Mouse (Mus musculus) layer of hippocampus, adult 9-10 months (tissue): ENCODE measurements around the gene Crtc1.

Source experiments
- DNase-seq: peaks from one replicate; pipeline ENCODE4 v3.0.0; 2022; ENCODE audit warnings: low spot score

The Crtc1 gene

GRCm38 (mm10) chr8:70383287-70383686 lies 56.1 kb downstream of the Crtc1 start:
- peak; percentile 75 for DNase-seq

- no peak for DNase-seq
Measured at GRCm38 (mm10) chr8:70380069-70380468, 59.3 kb downstream of the Crtc1 start.

- no peak for DNase-seq
Measured at GRCm38 (mm10) chr8:70377049-70377448, 62.3 kb downstream of the Crtc1 start.

DNA sequence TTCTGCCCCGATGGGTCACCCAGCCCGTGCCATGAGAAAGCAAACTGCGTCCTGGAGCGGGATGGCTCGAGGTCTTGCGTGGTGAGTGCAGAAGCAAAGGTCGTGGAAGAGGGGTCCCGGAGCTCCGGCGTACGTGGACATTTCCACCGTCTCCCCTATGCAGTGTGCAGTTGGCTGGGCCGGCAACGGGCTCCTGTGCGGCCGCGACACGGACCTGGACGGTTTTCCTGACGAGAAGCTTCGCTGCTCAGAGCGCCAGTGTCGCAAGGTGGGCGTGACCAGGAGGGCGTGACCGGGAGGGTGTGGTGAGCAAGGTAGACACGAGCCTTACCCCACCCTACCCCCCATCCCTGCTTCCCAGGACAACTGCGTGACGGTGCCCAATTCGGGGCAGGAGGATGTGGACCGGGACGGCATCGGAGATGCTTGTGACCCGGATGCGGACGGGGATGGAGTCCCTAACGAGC lies 63.1 kb downstream of the Crtc1 start:
- no peak for DNase-seq

DNA sequence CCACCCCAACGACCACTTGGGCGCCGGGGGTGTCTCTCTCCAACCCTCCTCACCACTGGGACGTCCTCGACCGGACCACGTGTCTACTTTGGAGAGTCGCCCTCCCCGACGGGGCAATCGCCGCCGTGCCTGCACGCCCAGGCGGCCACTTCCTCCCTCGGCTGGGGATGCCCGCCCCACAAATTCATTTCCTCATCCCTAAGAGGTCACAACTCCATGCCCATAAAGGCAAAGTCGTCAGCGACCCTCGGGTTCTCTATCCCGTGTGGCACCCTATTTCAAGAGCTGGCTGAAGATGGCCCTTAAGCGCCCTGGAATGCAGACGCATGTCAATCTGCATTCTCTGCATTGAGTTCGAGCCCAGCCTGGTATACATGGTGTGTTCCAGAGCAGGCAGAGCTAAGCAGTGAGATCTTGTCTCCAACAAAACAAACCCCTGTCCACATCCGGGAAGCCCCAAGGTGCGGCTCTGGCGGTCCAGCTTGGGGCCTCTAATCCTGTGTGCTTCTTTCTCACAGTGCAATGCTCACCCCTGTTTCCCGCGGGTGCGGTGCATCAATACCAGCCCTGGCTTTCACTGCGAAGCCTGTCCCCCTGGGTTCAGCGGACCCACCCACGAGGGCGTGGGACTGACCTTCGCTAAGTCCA lies 64.0 kb downstream of the Crtc1 start:
- no peak for DNase-seq

GRCm38 (mm10) chr8:70374318-70374927 lies 65.0 kb downstream of the Crtc1 start:
- no peak for DNase-seq

GRCm38 (mm10) chr8:70373397-70374317 lies 65.7 kb downstream of the Crtc1 start, which contains the start of gene Comp:
Gene Comp, plus strand, starts transcription at chr8:70373558.
- DNase-seq = no peak

DNA sequence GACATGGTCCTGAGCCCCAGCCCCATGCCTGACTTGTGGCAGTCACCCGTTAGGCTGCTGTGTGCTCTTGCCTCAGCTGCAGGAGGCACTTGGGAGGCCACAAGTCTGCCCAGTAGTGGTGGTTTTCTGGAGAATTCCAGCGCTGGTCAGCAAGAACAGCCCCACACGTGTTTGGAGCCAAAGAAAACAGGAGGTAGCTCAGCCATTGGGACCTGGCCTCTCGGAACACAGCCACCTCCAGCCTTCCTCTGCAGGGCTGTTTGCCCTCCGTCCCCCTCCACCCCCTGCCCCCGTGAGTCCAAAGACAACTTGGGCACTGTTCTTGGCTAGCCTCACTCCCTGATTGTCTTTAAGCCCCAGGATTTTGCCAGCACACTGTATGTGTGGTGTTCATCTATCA lies 67.4 kb downstream of the Crtc1 start:
- DNase-seq = no peak

- no peak for DNase-seq
Measured at GRCm38 (mm10) chr8:70370476-70370875, 68.9 kb downstream of the Crtc1 start.

- no peak for DNase-seq
Measured at GRCm38 (mm10) chr8:70366588-70366987, 72.8 kb downstream of the Crtc1 start.

- DNase-seq = no peak
Measured at GRCm38 (mm10) chr8:70364066-70364465, 75.3 kb downstream of the Crtc1 start.

GRCm38 (mm10) chr8:70361484-70362032 lies 77.8 kb downstream of the Crtc1 start:
- DNase-seq = no peak

DNA sequence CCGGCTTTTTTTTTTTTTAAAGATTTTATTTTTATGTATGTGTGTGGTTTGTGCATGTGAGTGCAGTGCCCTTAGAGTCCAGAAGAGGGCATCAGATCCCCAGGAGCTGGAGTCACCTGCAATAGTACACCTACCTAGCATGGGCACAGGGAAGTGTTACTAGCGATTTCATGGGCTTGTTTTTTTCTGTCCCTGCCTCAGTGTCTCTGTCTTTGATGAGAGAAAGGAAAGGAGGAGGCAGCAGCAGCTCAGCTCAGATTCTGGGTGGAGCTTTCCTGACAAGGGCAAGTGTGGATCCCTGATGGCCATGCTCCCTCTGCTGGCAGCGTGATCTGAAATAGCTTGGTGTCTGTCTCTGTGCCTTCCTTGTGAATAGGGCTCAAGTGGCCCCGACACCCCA lies 78.6 kb downstream of the Crtc1 start:
- DNase-seq = no peak

DNA sequence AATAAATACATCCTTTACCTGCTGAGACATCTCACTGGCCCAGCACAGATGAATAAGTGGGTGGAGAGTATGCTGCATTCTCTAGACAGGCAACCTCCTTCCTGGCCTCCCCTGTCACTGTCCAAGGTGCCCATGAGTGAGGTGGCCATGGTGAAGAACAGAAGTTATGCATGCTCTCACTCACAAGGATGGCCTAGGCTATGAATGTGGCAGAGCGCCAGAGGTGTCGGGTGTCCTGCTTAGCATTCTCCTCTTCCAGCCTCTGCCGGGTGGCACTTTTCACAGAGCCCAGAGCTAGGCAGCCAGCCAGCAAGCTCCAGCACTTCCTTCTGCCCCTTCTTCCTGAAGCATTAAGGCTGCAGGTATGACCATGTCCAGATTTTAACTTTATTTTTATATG lies 80.0 kb downstream of the Crtc1 start:
- DNase-seq = no peak

DNA sequence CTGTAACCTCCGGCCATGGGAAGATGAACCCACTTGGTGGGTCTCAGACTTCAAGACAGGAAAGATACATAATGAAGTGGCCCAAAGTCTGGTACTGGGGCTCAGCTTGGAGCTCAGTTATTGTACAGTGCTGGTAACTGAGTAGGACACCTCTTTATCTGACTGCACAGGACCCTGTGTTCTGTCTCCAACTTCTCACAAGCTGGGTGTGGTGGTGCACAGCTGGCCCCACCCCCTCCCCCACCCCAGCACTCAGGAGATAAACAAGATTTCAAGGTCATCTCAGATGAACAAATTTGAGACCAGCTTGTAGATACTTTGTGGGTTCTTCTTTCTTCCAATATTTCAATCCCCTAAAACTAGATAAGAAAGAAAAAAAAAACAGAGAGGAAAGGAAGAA lies 83.3 kb downstream of the Crtc1 start:
- DNase-seq = no peak

DNA sequence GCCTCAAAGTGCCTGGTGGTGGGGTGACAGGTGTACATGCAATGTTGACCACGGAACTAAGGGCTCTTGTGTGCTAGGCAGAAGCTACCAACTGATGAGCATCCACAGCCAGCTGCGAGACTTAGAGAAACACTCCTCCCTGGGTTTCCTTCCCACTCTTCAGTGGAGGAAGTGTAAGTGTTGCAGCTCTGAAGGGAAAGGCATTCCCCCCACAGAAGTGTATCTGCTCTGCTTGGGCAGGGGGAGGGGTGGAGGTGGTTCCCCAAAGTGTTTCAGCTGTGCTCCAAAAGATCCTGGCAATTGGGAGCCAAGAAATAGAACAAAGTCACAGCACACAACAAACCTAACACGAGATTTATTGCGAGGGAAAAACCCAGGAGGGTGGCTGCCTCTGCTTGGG lies 85.4 kb downstream of the Crtc1 start:
- no peak for DNase-seq

GRCm38 (mm10) chr8:70353194-70353817 lies 86.1 kb downstream of the Crtc1 start, which contains the start of gene Upf1:
Gene Upf1, minus strand, starts transcription at chr8:70353278.
- DNase-seq = peak; percentile 94

- DNase-seq = no peak
Measured at GRCm38 (mm10) chr8:70352657-70353151, 86.7 kb downstream of the Crtc1 start.

DNA sequence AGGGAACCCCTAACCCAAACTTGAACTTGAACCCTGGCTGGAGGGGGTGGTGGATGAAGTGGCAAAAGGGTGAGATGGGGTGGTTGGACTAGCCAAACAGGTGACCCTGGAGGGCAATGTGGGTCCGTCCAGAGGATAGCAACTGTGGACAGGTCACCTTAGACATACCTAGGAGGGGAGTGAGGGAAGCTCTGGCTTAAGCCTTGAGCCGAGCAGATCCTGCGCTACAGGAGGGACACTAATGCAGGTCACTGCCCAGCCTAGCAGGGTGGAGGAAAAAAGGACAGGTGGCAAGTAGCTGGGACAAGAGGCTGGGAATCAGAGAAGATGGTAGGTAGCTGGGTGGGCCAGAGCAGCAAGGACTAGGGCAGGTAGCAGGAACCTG lies 87.4 kb downstream of the Crtc1 start:
- no peak for DNase-seq

DNA sequence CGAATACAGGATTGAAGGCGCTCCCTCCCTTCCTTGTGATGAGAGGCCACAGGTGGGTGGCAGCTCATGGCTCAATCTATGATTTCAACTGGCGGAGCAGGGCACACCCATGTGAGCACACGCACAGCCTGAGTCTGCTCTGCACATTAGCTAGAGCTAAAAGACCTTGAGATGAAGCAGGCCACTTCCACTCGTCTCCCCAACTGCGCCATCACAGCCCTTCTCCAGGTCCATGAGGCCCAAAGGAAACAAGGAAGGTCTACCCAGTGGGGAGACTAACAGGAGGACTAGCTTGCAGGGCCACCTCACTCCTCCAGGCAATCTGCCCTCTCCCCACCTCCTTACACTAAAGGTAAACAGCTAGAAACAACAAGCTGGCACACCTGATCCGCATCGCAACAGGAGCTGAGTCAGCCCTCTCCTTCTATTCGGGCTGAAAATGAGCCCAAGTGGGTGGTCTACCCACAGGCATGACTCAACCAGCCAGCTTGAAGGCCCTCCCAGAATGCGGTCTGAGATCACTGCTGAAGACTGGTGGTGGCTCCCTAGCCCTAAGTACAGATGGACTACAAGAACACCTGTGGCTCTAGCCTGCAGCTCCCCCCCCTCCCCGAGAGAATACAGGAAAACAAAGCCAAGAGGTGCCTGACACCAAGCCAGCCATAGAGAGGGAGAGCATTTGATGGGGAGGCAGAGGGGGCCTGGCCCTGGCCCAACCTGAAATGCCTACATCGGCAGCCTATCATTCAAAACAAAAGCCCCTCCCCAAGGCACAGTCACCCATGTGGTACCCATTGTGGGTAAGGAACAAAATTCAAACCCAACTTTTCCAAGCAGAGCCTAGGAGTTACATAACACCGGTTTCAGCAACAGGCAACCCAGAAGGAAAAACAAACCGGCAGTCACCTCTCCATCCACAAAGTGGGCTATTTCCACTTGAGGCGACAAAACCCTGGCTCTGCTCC lies 88.1 kb downstream of the Crtc1 start:
- no peak for DNase-seq
